Mouse (Mus musculus): ENCODE measurements at regions not wholly inside any gene's neighbourhood (a gene's known extent, or its start where the extent isn't known, plus 50 kb on each side); places are given as distances from the start of the nearest gene placed in this dataset.

DNA sequence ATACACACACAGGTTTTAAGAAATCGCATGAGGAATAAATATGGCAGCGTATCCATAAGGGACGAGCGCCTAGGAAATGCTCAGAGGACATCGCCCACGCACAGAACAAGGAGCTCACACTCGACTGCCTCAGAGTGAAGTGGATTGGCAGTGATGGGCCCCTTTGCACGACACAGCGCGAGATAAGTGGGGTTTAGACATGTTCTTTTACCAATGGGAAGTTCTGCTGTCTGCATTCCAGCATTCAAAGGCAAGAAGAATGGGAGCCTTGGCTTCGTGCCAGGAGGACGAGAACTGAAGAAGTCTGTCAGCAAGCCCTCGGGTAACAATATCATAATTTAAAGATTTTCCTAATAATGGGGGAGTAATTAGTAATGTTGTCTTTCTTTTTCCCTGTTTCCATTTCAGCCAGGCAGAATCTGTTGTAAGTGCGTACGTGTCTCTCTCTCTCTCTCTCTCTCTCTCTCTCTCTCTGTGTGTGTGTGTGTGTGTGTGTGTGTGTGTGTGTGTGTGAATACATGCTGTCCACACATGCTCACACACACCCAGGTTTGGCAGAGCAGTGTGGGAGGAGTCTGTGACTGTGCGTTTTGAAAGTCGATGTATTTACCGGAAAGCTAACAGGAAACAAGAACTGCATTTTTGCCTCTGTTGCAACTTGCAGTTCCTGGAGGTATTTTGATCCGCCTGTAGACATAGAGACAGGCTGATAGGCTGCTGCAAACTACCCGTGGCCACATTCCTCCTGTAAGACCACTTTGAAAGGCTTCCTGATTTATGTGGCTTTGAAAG lies 477.2 kb upstream of the 3110018I06Rik start:
- DNase-seq (ENCODE audit: extremely low spot score, low spot score) = no peak

DNA sequence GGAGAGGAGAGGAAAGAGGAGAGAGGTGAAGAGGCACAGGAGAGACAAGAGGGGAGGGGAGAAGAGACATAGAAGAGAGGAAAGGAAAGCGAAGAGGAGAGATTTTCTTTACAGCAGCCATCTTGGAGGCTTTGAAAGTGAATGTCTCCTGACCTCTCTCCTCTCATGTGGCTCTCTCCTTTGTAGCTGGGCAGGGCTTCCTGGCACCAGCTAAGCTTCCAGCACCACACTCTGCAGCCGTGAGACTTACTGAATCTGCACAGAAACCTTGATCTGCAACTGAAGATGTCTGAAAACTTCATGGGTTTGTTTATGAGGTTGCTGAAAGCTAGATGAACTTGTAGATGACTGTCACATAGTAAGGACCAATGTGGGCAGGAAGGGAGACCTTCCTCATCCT lies 471.6 kb upstream of the 3110018I06Rik start:
- no peak for DNase-seq (ENCODE audit: extremely low spot score, low spot score)

DNA sequence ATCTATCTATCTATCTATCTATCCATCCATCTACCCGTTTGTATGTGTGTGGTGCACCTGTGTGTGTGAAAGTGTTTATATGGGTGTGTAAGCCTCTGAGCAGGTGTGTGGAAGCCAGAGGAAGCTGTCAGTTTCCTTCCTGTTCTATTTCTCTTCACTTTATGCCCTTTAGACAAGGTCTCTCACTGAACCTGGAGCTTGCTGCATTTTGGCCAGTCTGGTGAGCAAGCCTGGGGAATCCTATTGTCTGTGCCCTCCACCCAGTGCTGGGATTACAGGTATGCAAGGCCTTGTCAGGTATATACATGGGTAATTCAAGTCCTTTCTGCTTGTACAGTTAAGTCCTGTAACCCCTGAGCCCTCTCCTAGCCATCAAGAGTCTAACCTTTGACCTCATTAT lies 466.6 kb upstream of the 3110018I06Rik start:
- no peak for DNase-seq (ENCODE audit: extremely low spot score, low spot score)

DNA sequence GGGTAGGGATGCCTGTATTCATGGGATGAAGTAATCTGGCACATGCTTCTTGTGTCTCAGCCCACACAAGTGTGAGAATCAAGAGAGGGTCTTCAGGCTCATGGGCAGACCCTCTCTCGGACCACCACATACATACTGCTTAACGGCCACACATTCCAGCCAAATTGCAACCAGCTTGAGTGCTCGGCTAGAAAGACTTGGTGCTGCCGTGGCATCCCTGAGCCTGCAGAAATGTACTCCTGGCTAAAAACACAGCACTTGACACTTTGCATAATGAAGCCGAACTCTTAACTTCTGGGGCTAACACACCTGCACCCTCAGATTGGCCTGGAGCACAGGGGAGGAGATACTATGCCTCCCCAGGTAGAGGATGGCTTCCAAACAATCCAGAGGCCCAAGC lies 461.6 kb upstream of the 3110018I06Rik start:
- no peak for DNase-seq (ENCODE audit: extremely low spot score, low spot score)

DNA sequence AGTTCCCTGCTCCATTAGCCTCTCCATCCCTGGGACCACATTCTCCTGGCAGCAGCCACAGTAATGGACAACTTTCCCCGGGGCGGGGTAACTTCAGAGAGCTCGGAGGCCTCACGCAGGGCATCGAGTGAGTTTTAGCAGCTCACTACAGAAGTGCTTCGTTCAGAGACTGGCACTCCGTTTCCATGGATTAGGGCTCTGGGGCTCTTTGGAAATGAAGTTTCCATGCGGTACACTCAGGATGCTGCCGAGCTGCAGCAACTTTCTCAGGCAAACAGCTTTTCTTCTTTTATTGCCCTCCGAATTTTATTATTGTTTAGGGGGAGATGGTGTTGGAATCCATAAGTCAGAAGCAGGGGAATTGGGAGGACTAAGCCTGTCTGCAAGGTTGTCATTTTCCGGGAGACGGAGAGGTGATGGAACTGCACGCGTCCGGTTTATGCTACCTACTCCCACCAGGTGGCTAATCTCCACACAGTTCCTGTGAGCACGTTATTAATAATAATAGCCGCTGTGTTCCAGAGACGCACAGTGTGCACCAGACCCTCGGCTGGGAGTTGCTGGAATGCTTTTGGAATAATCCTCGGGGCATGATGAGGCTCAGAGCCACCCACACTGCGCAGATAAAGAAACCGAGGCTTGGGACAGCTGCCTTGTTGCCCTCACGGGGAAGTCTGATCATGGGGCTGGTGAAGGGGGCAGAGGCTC lies 460.4 kb upstream of the 3110018I06Rik start:
- DNase-seq (ENCODE audit: extremely low spot score, low spot score) = peak; percentile 14

DNA sequence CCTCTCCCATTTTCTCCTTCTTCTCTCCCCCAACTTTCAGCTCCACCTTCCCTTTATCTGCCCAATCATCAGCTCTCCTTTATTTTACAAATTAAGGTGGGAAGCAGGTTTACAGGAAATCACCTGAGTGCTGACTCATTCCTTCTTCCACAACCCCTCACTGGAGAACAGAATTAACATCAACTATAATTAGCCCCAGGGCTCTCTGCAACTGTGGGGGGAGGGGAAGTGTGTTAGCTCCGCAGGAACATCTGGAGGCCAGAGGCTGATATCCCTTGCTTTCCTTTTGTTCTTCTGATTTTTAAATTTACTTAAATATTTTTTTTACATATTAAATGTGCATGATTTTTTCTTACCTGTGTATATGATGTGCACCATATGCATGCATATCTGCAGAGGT lies 459.4 kb upstream of the 3110018I06Rik start:
- no peak for DNase-seq (ENCODE audit: extremely low spot score, low spot score)

DNA sequence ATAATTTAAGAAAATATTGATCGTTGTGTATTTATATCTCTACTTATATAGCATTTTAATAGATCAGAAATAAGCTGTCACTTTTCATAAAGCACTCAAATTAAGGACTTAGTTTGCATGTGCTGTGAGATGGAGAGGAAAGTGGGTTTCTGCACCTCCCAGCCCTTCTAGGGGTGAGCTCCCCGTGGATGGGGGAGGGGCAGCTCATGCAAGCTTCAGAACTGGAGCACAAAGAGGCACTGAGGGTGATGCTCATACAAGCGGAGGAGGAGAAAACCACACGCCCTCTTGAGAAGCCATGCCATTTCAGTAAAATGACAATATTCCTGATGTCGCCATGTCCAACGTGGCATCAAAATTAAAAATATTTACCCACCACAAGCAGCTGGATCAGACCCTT lies 452.1 kb upstream of the 3110018I06Rik start:
- no peak for DNase-seq (ENCODE audit: extremely low spot score, low spot score)

DNA sequence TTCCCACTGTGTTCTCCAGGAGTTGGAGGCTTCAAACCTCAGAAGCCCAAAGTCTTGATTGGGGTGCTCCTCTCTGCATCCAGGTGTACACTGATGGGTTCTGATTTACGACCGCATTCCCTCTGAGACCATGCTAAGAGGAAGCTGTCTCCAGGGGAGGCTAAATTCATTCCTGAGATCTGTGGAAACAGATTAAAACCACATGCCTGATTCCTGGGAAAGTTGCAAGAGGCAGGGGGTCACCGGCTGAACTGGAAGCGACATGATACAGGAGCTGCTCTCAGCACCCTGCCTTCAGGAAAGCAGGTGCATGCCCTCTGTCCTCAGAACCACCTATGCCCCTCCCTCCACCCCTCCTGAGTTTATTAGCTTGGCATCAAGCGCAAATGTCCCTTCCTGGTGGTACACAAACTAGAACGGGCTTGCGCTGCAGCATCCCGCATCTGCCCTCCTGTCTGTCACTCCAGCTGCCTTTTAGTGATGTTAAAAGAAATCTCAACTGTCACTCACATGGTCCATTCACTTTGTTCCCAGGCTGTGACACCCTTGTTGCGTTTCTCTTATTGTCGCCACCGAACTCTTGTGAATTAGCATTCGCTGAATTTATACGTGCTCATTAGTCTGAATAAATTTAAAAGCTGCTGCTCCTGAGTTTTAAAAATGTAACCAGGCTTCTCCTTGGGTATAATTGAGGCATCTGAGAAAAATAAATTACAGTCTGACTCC lies 446.3 kb upstream of the 3110018I06Rik start:
- peak; percentile 26 for DNase-seq (ENCODE audit: extremely low spot score, low spot score)

DNA sequence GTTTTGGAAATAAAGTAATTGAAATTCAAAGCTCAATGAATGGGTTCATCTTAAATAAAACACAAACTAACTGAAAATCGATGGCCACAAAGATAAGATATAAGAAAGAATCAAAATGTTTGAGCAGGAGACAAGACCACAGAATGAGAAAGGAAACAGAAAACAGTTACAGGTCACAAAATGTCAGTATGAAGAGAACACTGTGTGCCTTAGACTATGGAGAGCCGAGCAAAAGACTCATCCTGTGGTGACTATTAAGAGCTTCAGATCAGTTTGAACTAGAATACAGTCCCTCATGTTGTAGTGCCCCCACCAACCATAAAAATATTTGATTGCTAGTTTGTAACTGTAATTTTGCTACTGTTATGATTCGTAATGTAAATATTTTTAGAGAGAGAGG lies 441.9 kb upstream of the 3110018I06Rik start:
- no peak for DNase-seq (ENCODE audit: extremely low spot score, low spot score)

DNA sequence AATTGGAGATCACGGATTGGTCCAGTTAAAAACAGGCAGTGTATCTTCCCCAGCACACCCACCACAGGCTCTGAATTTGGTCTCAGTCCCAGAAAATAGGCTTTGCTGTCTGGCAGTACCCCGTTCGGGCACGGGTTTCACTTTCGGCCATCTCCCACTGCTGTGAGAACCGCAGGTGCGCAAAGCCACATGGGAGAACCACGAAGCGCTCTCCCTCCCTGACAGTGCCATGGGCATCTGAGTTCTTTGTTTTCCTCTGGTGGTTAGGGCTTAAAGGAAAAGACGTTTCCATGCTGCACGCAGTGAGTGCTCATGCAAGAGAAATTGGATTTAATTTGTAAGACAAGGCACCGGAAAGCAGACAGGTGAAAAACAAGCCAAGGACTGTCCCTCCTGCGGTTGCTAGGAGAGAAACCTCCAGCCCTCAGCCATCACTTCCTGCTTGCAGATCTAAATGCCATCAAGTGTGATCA lies 441.3 kb upstream of the 3110018I06Rik start:
- no peak for DNase-seq (ENCODE audit: extremely low spot score, low spot score)

DNA sequence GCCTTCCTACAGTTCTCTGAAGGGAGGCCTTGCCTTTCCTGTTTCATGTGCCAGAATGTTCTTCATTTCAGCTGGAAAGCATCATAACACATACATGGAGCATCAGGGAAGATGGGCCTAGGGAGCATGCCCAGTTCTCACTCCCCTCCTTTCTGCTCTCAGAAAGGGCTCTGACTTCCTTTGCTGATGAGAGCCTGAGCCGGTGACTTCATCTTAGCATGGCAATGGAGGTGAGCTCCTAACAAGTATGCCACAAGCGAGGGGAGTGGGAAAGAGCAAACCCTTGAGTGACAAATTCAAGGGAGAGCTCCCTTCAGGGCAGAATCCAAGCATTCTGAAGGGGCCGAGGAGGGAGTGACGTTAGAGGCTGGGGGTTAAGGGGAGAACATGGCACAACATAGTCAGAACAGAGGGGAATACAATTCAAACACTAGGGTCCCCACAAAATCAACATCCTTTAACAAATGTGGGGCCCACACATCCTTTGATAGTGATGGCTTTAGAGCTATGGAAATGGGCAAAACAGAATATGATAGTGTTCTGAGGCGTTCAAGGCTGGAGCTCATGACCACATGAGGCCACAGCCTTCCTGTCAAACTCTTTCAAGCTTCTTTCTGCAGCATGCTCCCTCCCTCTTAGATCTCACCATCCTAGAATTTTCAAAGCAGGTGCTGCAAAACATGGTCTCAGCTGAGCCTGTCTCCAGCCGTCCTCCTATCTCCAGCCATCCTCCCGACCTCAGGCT lies 437.4 kb upstream of the 3110018I06Rik start:
- DNase-seq (ENCODE audit: extremely low spot score, low spot score) = no peak

DNA sequence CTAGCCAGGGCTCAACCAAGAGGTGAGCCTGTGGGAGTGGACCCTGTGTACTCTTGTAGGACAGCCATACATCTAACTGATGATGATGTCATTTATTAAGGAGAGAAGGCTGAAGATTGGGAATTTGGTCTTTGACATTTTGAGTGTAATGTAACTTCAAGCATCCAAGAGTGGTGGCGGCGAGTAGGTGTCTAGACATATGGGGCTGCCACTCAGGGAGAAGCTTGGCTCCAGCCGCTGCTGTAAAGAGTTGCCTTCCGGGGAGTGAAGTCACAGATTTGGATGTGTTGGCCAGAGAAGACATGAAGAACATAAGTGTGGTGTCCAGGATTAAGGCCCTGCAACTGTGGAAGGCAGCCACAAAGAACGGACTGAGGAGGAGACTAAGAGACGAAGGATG lies 436.3 kb upstream of the 3110018I06Rik start:
- DNase-seq (ENCODE audit: extremely low spot score, low spot score) = no peak

DNA sequence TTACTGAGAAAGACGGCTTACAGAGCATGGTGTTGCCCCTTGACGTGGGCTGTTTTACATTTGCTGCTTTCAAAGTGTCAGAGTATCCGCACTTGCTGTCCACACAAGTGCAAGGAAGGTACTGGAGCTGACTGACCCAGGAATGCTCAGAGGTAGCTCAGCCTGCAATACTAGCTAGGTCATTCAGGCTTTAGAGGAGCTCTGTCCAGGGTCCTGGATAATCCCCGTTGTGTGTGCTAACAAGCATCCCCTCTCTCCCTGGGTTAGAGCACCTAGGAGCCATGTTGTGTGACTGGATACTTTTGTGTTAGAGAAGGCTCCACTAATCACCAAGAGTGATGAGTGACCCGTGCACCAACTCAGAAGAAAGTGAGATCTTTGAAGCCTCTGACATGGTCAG lies 431.9 kb upstream of the 3110018I06Rik start:
- peak; percentile 27 for DNase-seq (ENCODE audit: extremely low spot score, low spot score)

DNA sequence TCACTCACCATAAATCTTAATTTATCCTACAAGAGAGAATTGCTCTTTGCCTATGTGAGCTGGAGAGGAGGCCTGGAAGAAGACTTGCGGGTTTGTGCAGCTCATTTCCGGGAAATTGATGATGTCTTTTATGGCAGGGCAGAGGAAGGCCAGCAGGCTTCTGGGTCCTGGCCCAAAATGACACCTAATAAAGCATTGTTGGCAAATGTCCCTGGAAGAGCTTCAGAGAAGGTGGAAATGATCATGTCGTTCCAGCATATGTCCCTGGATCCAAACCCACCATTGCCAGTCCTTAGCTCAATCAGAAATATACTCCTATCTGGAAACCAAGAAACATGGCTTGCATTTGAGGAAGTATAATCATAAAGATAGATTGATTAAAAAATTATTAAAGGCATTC lies 427.9 kb upstream of the 3110018I06Rik start:
- no peak for DNase-seq (ENCODE audit: extremely low spot score, low spot score)

DNA sequence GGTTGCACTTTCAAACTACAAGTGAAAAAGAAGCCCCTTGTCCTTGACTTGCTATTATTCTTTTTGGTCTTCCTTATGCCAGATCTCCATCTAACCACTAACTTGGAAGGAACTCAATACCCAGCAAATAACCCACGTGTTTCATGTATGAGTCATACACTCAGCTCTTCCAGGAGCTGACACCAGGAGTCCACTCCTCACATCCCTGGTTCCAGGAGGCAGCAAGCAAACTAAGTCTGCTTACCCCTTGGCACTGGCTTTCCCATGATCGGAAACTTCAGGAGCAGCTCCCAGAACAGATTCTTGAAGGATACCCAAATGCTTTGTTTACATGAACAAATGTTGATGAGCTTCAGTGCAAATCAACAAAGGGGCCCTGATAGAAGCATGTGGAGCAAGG lies 421.1 kb upstream of the 3110018I06Rik start:
- DNase-seq (ENCODE audit: extremely low spot score, low spot score) = no peak

DNA sequence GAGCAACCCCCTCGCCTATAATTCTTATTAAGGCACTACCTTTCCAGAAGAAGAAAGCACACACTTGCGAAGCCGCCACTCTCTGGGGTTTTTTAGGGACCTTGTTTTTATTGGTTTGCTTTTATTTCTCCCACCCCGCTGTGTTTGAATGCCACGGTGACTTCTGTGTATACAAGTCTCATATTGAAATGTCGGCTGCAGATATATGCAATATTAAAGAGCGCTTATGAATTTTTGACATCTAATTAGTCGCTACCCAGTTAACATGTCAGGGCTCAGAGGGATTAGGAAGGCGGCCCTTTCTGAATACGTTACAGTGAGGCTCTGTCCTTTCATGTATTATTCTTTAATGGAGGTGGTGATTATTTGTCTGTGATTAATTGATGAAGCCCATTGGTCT lies 405.9 kb upstream of the 3110018I06Rik start:
- DNase-seq (ENCODE audit: extremely low spot score, low spot score) = no peak

DNA sequence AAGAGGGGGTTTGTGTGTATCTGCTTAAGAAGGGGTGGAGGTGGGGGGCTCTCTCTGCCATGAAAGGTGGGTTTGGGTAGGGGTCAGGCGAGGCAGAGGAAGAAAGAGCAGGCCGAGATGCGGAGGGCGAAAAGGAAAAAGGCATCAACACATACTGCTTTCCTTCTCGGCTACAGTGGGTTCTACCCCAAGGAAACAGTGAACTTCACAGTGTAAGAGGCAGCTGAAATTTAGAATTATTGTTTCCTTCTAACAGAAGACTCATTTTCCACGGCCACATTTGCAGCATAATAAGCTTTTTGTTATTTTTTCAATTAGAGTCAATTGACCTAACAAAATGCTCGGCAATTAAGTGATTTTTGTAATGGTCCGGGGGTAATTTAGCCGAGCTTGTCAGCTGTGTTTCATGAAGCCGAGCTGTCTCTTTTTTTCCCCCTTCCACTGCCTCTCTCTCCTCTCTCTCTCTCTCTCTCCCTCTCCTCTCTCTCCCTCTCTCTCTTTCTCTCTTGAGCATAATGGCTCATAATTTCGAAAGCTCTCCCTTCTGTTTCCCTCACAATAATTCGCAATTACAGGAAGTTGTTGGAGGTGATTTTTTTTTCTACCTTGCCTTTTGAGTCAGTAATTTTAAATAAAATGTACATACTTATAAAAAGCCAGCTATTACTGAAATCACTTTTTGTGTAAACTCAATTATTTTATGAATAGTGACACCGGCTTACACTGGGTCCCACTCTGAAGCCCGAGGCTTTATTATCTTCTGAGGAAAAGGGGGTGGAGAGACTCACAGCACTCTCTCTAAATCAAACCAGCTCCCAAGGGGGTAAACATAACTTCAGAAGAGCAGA lies 403.1 kb upstream of the 3110018I06Rik start:
- DNase-seq (ENCODE audit: extremely low spot score, low spot score) = no peak

DNA sequence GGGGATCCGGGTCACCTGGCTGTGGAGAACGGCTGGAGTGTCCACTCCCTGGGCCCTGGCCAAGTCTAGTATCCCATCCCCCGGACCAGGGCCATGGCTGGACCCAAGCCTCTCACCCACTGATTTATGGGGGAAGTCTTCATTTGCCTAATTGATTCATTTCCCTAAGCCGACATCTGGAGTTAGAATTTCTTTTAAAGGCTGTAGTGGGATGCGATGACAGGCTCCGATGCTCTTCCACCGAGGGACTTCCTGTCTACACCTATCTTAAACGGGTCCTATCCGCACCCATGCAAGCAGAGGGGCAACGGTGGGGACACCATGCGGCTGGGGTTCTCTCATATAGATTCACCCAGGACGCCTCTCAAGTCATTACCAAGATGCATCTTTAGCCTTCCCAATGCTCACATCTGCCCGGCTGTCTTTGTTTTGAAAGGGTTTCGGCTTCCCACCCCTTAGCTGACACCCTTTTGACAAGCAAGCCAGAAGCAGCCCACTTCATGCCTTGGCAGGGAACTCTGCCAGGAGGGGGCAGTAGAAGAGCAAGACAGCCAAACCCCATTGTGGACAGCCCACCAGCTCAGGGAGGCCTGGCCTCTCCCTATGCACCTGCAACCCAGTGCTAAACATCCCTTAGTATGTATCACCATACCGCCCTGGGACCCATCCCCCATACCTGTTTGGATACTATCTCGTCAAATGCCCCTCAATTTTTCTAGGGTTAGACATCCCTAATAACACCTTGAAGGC lies 402.4 kb upstream of the 3110018I06Rik start:
- DNase-seq (ENCODE audit: extremely low spot score, low spot score) = peak; percentile 76

DNA sequence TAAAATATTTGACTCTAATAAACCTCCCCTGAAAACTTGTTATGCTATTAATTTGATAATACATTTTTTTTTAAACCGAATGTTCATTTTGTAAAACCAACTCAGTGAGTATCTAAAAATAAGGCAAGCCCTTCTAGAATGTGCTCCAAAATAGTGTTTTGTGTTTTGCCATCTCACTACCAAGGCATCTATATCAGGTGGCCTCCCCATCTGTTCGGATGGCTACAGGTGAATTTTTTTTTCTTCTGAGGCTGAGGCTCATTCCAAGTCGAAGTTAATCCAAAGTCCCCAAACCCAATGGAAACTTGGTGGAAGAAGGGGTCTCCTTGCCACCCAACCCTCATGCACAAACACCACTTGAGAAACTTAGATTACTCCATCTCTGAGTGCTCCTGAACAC lies 396.3 kb upstream of the 3110018I06Rik start:
- no peak for DNase-seq (ENCODE audit: extremely low spot score, low spot score)

DNA sequence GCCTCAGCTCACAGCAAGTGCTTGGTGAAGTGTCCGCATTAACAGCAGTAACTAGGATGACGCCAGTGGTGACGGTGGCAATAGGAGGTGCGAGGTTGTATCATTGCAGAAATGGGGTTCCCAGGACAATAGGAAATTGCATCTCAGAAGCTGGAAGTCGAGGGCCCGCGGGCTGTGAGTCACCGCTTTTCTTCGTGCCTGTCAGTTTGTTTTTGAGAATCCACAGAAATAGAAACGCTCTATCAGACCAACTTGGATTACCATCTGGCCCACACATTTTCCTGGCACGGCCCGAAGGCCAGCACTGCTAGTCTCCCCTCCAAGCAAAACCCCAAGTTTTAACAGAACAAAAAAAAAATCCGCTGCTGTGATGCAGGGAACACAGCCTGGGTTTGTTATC lies 395.1 kb upstream of the 3110018I06Rik start:
- no peak for DNase-seq (ENCODE audit: extremely low spot score, low spot score)

Data from neural tube, embryonic 10.5 days (tissue).